Mouse (Mus musculus) midbrain, postnatal 0 days (tissue): ENCODE results near the gene Ndufs6. TPM values are rescaled to one million over a fixed set of nuclear protein-coding genes. Genes with fewer than 3 reads are reported as not detected.
A peak's percentile ranks its signal among the peaks of the same experiment; 100 is the strongest.

Experiments
- ATAC-seq: fragments of 200-750 bp; cut with Nextera tagmentation; 2 replicates; pipeline ENCODE4 v1.8.0; 2017; ENCODE audit warnings: moderate number of reproducible peaks, mild to moderate bottlenecking, moderate TSS enrichment, moderate library complexity; ENCODE audit not compliant: low FRiP score
- DNase-seq: peaks from one replicate; pipeline ENCODE4 v3.0.0-alpha.2; 2015; ENCODE audit warnings: low spot score
- H3K27ac ChIP-seq: fragments of 300-500 bp; sonication (generic); 2 replicates; pipeline ENCODE4 v1.5.1; 2014; ENCODE audit warnings: low read depth, mild to moderate bottlenecking, low read length, mixed read lengths
- H3K27me3 ChIP-seq: fragments of 300-500 bp; sonication (generic); 2 replicates; pipeline ENCODE4 v1.6.1; 2014; ENCODE audit warnings: low read length, control low read depth, mixed read lengths; ENCODE audit not compliant: insufficient read depth
- H3K36me3 ChIP-seq: fragments of 300-500 bp; sonication (generic); 2 replicates; pipeline ENCODE4 v1.6.1; 2014; ENCODE audit warnings: low read length, control low read depth, mixed read lengths; ENCODE audit not compliant: insufficient read depth
- H3K4me1 ChIP-seq: fragments of 300-500 bp; sonication (generic); 2 replicates; pipeline ENCODE4 v1.6.1; 2014; ENCODE audit warnings: mild to moderate bottlenecking, control low read depth, antibody characterized with exemption, low read length, mixed read lengths; ENCODE audit not compliant: insufficient read depth
- H3K4me2 ChIP-seq: fragments of 300-500 bp; sonication (generic); 2 replicates; pipeline ENCODE4 v1.6.1; 2014; ENCODE audit warnings: low read depth, mild to moderate bottlenecking, low read length, mixed read lengths; ENCODE audit not compliant: poor library complexity, severe bottlenecking
- H3K4me3 ChIP-seq: fragments of 300-500 bp; sonication (generic); 2 replicates; pipeline ENCODE4 v1.5.1; 2014; ENCODE audit warnings: low read depth, mild to moderate bottlenecking, low read length, moderate library complexity
- H3K9ac ChIP-seq: fragments of 300-500 bp; sonication (generic); replicated peaks from 2 replicates; pipeline ENCODE4 v1.6.1; 2014; ENCODE audit warnings: mild to moderate bottlenecking, low read length, moderate library complexity, mixed read lengths; ENCODE audit not compliant: poor library complexity, severe bottlenecking
- H3K9me3 ChIP-seq: fragments of 300-500 bp; sonication (generic); 2 replicates; pipeline ENCODE4 v1.6.1; 2016; ENCODE audit warnings: low read length, control low read depth
- CTCF ChIP-seq: IDR thresholded peaks from 2 replicates; pipeline ENCODE4 v1.5.1; 2016; ENCODE audit warnings: antibody characterized with exemption, mild to moderate bottlenecking
- WGBS: fragments of 180-500 bp; shearing (Covaris S2); extraction: QIAGEN DNeasy Blood & Tissue Kit; methylation state at CpG from one replicate; pipeline ENCODE4 v1.1.7; 2014; 5-methylcytosine and 5-hydroxymethylcytosine counted together
- polyA plus RNA-seq: library from polyadenylated mRNA; unstranded; fragments of >200 nt; fragmentation: Nextera tagmentation; extraction: Ambion mirVana; gene quantifications from 2 replicates; pipeline ENCODE4 v1.2.1, GENCODE M21; 2015
- total RNA-seq: library from RNA; depleted of rRNA; stranded (reverse); fragments of >200 nt; gene quantifications from 2 replicates; pipeline ENCODE4 v1.2.3, GENCODE M21; 2014

Ndufs6 gene
- total and polyA plus RNA-seq, 2 experiments from 2014 or later: 132 to 477 TPM

- no peaks in the 10 kb centered on the region for H3K36me3 ChIP-seq
- no peak for TF ChIP-seq CTCF
- H3K9me3 ChIP-seq: no peaks in the 10 kb centered on the region
- no peak for DNase-seq
- H3K9ac ChIP-seq: no peak overlapping the region
- no peak overlapping the region for H3K27ac ChIP-seq
- H3K4me3 ChIP-seq: no peak overlapping the region
- H3K4me1 ChIP-seq: no peaks in the 10 kb centered on the region
- 93% methylated on average over 1 of the region's 1 CpGs for WGBS
- no peak overlapping the region for H3K4me2 ChIP-seq
- H3K27me3 ChIP-seq: peaks cover 5% of the 10 kb centered on the region; the same call in 1 of the 2 replicates
- no peak for ATAC-seq
Measured at GRCm38 (mm10) chr13:73279196-73279595, 49.1 kb downstream of the Ndufs6 start.

- no peaks in the 10 kb centered on the region for H3K36me3 ChIP-seq
- TF ChIP-seq CTCF: no peak
- no peak overlapping the region for H3K4me2 ChIP-seq
- ATAC-seq (no peak), DNase-seq (no peak)
- H3K4me3 ChIP-seq: no peak overlapping the region
- no peak overlapping the region for H3K27ac ChIP-seq
- H3K9ac ChIP-seq: no peak overlapping the region
- 74% methylated on average over 1 of the region's 1 CpGs for WGBS
- no peaks in the 10 kb centered on the region for H3K4me1 ChIP-seq
- H3K9me3 ChIP-seq: no peaks in the 10 kb centered on the region
- H3K27me3 ChIP-seq: peaks cover 18% of the 10 kb centered on the region
Measured at GRCm38 (mm10) chr13:73277797-73278196, 50.5 kb downstream of the Ndufs6 start.

GRCm38 (mm10) chr13:73277361-73277760 is 51.0 kb downstream of the Ndufs6 start:
- Histone ChIP-seq H3K4me3 (no peak overlapping the region), H3K27me3 (peaks cover 22% of the 10 kb centered on the region), H3K36me3 (no peaks in the 10 kb centered on the region), H3K27ac (no peak overlapping the region), H3K4me1 (no peaks in the 10 kb centered on the region), H3K4me2 (no peak overlapping the region), H3K9me3 (no peaks in the 10 kb centered on the region), H3K9ac (no peak overlapping the region)
- ATAC-seq: no peak
- DNase-seq: no peak
- TF ChIP-seq CTCF: no peak
- WGBS: 90% methylated on average over 6 of the region's 6 CpGs

DNA sequence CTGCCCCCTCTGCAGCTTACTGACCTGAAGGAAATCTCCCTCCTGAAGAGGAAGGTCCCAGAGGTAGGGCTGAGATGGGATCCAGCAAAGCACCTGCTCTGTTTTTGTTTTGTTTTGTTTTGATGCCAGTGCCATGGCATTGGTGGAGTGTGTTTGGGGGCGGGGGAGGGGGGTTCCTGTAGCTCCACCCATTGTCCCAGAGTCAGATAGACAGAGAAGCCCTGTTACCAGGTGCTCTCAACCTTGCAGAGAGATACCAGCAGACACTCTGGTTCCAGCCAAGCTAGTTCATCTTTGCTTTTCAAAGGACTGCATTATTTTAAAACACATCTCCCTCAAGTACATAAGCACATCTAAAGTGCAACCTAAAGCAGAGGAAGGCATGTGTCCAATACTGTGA is 54.8 kb downstream of the Ndufs6 start:
- Histone ChIP-seq H3K4me2 (no peak overlapping the region), H3K27ac (no peak overlapping the region), H3K9ac (no peak overlapping the region), H3K36me3 (no peaks in the 10 kb centered on the region), H3K27me3 (peaks cover 48% of the 10 kb centered on the region), H3K4me3 (no peak overlapping the region), H3K4me1 (peaks cover 2% of the 10 kb centered on the region; the same call in 1 of the 2 replicates), H3K9me3 (no peaks in the 10 kb centered on the region)
- TF ChIP-seq CTCF: no peak
- DNase-seq: no peak
- ATAC-seq: no peak
- WGBS: 31% methylated on average over 1 of the region's 1 CpGs

GRCm38 (mm10) chr13:73272794-73273282 is 55.5 kb downstream of the Ndufs6 start:
- ATAC-seq (no peak), DNase-seq (no peak)
- no peak overlapping the region for H3K4me3 ChIP-seq
- no peak overlapping the region for H3K4me2 ChIP-seq
- no peak overlapping the region for H3K9ac ChIP-seq
- H3K4me1 ChIP-seq: peaks cover 2% of the 10 kb centered on the region; the same call in 1 of the 2 replicates
- no peak for TF ChIP-seq CTCF
- no peak overlapping the region for H3K27ac ChIP-seq
- H3K36me3 ChIP-seq: no peaks in the 10 kb centered on the region
- no peaks in the 10 kb centered on the region for H3K9me3 ChIP-seq
- H3K27me3 ChIP-seq: peaks cover 55% of the 10 kb centered on the region

DNA sequence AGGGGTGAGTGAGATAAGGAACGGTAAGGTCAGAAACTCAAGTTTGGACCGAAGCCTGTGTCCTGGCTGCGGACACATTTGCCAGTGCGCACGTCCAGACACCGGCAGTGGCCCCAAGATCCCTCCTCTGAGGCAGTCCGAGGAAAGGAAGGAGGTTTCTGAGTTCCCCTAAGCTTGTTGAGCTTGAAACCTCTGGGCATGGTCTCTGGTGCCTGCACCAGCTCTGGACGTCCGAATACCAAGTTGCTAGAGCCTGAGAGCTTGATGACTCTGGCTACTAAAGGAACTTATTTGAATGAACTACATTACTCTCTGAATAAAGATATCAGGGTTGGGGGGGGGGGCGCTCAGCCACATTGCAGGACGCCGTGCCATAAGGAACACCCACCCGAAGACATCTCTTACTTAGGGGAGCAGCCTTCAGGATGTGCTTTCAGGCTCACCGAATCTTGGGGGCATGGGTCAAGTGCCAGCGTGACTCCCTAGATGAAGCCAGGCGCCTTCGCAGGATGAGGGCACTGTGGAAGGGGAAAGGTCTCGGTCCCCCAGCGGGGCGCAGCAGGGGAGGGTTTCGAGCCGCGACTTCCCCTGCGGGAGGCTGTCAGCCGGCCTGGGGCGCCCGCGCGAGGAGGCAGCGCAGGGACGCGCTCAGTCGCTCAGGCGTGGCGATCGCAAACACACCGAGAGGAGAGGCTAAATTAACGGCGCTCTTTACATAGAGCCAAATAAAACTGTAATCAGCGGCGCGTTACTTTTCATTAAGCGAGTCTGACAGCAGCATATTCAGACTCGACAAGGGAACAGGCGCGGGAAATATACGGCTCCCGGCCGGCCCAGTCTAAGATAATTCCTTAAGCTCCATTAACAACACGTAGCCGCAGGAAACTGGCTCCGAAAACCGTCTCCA is 56.8 kb downstream of the Ndufs6 start:
- peaks cover 2% of the 10 kb centered on the region; the same call in 1 of the 2 replicates for H3K4me1 ChIP-seq
- no peak overlapping the region for H3K27ac ChIP-seq
- WGBS: 1% methylated on average over 53 of the region's 53 CpGs
- DNase-seq (peak; percentile 25), ATAC-seq (no peak)
- H3K4me2 ChIP-seq: peak overlapping the region; percentile 55
- H3K36me3 ChIP-seq: no peaks in the 10 kb centered on the region
- no peaks in the 10 kb centered on the region for H3K9me3 ChIP-seq
- peaks cover 67% of the 10 kb centered on the region for H3K27me3 ChIP-seq
- H3K4me3 ChIP-seq: peak overlapping the region; percentile 31
- TF ChIP-seq CTCF: no peak
- 0 out of 2 replicates have a peak overlapping the region, but pooled peaks have one; percentile 8 for H3K9ac ChIP-seq
